Mouse (Mus musculus): Measurements from ENCODE around the gene Rnf225. TPM values are rescaled to one million over a fixed set of nuclear protein-coding genes. Genes with fewer than 3 reads are reported as not detected.
"Not testable (repeated sequence)": the region's sequence is repeated elsewhere in the genome, so short reads cannot be mapped to it uniquely, and the experiment has no call there.

Gene Rnf225
- 0.63 and 0.70 TPM in 2 replicates for polyA plus RNA-seq (2015; fragmentation: Nextera tagmentation; extraction: Ambion mirVana)

DNA sequence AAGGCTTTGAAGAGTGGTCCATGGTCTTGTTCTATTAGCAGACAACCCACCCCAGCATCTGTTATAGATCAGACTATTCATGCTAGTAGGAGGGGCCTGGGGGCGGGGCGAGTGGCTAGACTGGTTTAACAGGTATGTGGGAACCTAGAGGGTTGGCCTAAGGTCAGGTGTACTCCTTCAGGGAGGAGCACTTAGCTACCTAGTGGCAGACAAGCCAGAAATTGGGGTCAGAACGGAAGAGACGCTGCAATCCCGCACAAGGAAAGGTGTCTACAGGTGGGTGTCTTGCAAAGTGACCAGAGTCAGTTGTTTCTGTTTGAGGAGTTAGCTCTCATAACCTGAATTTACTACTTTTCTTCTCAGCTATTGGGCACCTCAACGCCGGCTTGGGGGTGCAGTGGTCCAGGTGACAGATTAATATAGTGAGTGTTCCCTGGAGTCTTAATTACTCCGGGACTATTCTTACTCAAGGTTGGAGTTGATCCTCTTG is at the start of gene Rnf225:
Gene Rnf225, plus strand, starts transcription at position 226 of the 490 bp plus-strand sequence.
- Histone ChIP-seq H3K36me3 (peaks cover 45% of the 10 kb centered on the region), H3K9me3 (no peaks in the 10 kb centered on the region), H3K27me3 (replicated peaks) (peaks cover 16% of the 10 kb centered on the region; the same call in 1 of the 2 replicates), H3K4me2 (peak within 1 kb of the TSS; percentile 90), H3K9ac (peak within 1 kb of the TSS; percentile 82), H3K4me3 (peak within 1 kb of the TSS; percentile 55), H3K27ac (replicated peaks) (0 out of 2 replicates have a peak within 1 kb of the TSS, but pooled peaks have one; percentile 20), H3K4me1 (peaks cover 35% of the 10 kb centered on the region)
- ATAC-seq (ENCODE audit: extremely low read depth, insufficient number of reproducible peaks, low FRiP score, low TSS enrichment): no peak
- WGBS: 29% methylated on average over 8 of the region's 8 CpGs

GRCm38 (mm10) chr7:12880036-12880435 is 47.2 kb upstream of the Rnf225 start:
- H3K27me3 ChIP-seq (replicated peaks): no peaks in the 10 kb centered on the region
- no peak overlapping the region for H3K4me2 ChIP-seq
- H3K9me3 ChIP-seq: no peaks in the 10 kb centered on the region
- no peak overlapping the region for H3K4me3 ChIP-seq
- ATAC-seq (ENCODE audit: extremely low read depth, insufficient number of reproducible peaks, low FRiP score, low TSS enrichment): no peak
- peaks cover 8% of the 10 kb centered on the region for H3K4me1 ChIP-seq
- H3K9ac ChIP-seq: no peak overlapping the region
- peaks cover 17% of the 10 kb centered on the region for H3K36me3 ChIP-seq
- H3K27ac ChIP-seq (replicated peaks): no peak overlapping the region

DNA sequence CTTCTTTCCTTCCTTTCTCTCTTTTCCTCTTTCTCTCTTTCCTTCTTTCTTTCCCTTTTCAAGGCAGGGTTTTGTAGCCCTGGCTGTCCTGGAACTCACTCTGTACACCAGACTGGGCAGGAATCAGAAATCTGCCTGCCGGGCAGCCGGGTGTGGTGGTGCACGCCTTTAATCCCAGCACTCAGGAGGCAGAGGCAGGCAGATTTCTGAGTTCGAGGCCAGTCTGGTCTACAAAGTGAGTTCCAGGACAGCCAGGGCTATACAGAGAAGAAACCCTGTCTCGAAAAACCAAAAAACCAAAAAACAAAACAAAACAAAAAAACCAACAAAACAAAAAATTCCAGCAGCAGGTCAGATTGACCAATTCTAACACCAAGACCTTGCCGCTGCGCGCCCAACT is 46.7 kb upstream of the Rnf225 start:
- not testable (repeated sequence) for H3K27ac ChIP-seq (replicated peaks); H3K27me3 ChIP-seq (replicated peaks); H3K9me3 ChIP-seq; ATAC-seq (ENCODE audit: extremely low read depth, insufficient number of reproducible peaks, low FRiP score, low TSS enrichment); H3K4me1 ChIP-seq
- Histone ChIP-seq H3K36me3 (peaks cover 21% of the 10 kb centered on the region), H3K4me2 (peak overlapping the region; percentile 88), H3K4me3 (peak overlapping the region; percentile 69), H3K9ac (peak overlapping the region; percentile 72)
- WGBS: 39% methylated on average over 8 of the region's 8 CpGs

DNA sequence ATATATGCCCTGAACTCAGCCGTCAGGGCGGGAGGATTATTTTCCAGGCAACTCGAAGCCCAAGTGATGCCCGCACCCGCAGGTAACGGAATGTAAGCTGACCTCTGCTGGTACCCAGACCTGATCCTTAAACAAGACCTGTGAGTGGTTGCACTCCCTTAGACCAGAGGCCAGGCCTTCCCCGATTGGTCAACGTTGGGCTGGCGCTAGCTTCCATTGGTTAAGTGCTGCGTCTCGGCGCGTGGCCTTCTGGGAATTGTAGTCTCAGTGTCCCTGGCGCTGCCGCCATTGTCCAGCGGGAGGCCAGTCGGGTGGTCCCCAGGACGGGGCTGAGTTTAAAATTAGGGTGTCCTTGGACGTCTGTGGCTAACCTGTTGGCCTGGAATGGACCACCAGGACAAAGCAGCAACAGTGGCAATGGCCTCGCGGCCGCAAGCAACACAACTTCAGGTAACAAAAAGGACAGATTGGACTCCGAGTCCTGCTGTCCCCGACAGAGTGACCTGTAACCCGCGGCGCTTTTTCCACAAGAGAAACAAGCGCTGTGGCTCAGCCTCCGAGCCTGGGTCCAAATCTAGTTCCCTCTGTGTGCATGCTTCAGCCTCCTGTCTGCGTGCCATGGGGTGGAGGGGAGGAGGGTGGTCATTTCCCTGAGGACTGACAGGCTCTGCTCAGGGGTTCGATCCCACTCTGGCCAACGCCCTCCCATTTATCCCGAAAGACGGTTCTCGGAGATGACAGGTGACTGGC is 46.1 kb upstream of the Rnf225 start, which contains the start of gene Zfp128:
Gene Zfp128, plus strand, starts transcription at position 267 of the 750 bp plus-strand sequence.
- Histone ChIP-seq H3K4me2 (peak within 1 kb of the TSS; percentile 88), H3K4me3 (peak within 1 kb of the TSS; percentile 69), H3K9me3 (no peaks in the 10 kb centered on the region), H3K4me1 (peaks cover 8% of the 10 kb centered on the region), H3K9ac (peak within 1 kb of the TSS; percentile 88), H3K27me3 (replicated peaks) (no peaks in the 10 kb centered on the region), H3K36me3 (peaks cover 27% of the 10 kb centered on the region), H3K27ac (replicated peaks) (0 out of 2 replicates have a peak within 1 kb of the TSS, but pooled peaks have one; percentile 20)
- ATAC-seq (ENCODE audit: extremely low read depth, insufficient number of reproducible peaks, low FRiP score, low TSS enrichment): peak; percentile 98
- WGBS: 1% methylated on average over 35 of the region's 35 CpGs

DNA sequence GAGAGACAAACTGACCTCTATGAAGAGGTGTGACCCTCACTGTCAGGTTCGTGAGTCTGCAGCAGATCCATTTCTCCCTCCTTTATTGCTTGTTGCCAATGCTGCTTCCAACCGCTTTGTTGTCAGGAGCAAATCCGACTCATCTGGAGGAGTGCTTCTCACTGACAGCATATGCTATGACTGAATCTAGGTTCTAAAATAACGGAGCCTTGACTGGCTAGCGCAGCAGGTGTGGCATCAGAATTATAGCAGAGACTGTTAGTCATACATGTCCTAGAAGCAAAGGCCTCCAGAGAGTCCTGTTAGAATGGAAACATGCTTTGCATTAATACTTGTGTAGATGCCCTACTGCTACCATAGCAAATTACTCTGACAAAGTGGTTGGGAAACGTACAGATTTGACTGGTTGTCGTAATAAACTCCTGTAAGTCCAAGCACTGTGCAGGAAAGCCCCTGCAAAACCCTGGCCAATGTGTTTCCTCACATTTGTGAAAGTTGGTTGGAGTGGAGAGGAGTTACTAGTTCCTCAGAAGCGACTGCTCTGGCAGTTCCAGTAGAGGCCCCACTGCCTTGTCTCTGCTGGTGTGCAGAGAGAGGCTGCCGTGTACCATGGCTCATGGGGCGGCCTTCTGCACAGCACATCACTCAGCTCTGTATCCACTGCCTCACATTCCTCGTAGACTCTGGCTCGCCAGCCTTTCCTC is 40.5 kb upstream of the Rnf225 start:
- WGBS: 85% methylated on average over 12 of the region's 12 CpGs
- ATAC-seq (ENCODE audit: extremely low read depth, insufficient number of reproducible peaks, low FRiP score, low TSS enrichment): no peak
- peaks cover 5% of the 10 kb centered on the region for H3K4me1 ChIP-seq
- H3K27me3 ChIP-seq (replicated peaks): no peaks in the 10 kb centered on the region
- H3K36me3 ChIP-seq: peaks cover 84% of the 10 kb centered on the region
- H3K27ac ChIP-seq (replicated peaks): no peak overlapping the region
- no peak overlapping the region for H3K4me2 ChIP-seq
- H3K9ac ChIP-seq: no peak overlapping the region
- no peak overlapping the region for H3K4me3 ChIP-seq
- no peaks in the 10 kb centered on the region for H3K9me3 ChIP-seq

DNA sequence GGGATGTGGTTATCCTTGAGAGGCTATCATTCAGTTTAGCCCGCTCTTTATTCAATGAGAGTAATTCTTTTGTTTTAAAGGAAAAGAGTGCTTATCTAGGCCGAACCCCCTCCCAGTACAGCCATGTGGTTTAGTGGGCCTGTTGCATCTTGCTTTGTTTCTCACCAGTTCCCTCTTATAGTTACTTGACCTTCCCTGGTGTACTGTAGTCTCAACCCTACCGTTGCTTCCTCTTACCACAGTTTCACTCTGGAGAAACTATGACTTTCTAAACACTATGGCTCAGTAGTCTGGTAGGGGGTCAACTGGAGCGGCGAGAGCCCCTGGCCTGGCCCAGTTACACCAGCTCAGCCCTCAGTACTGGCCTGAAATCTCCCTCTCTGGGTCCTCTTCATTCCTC is 39.6 kb upstream of the Rnf225 start:
- Histone ChIP-seq H3K4me2 (no peak overlapping the region), H3K4me1 (no peaks in the 10 kb centered on the region), H3K9me3 (no peaks in the 10 kb centered on the region), H3K27ac (replicated peaks) (no peak overlapping the region), H3K36me3 (peaks cover 91% of the 10 kb centered on the region), H3K4me3 (no peak overlapping the region), H3K27me3 (replicated peaks) (no peaks in the 10 kb centered on the region), H3K9ac (no peak overlapping the region)
- no peak for ATAC-seq (ENCODE audit: extremely low read depth, insufficient number of reproducible peaks, low FRiP score, low TSS enrichment)
- WGBS: 92% methylated on average over 5 of the region's 5 CpGs

- Histone ChIP-seq H3K9me3 (no peaks in the 10 kb centered on the region), H3K4me2 (no peak overlapping the region), H3K36me3 (peaks cover 65% of the 10 kb centered on the region), H3K4me1 (no peaks in the 10 kb centered on the region), H3K4me3 (no peak overlapping the region), H3K9ac (no peak overlapping the region), H3K27me3 (replicated peaks) (no peaks in the 10 kb centered on the region), H3K27ac (replicated peaks) (no peak overlapping the region)
- no peak for ATAC-seq (ENCODE audit: extremely low read depth, insufficient number of reproducible peaks, low FRiP score, low TSS enrichment)
- 86% methylated on average over 14 of the region's 14 CpGs for WGBS
These were observed 36.3 kb upstream of the Rnf225 start for GRCm38 (mm10) chr7:12890928-12891327.

DNA sequence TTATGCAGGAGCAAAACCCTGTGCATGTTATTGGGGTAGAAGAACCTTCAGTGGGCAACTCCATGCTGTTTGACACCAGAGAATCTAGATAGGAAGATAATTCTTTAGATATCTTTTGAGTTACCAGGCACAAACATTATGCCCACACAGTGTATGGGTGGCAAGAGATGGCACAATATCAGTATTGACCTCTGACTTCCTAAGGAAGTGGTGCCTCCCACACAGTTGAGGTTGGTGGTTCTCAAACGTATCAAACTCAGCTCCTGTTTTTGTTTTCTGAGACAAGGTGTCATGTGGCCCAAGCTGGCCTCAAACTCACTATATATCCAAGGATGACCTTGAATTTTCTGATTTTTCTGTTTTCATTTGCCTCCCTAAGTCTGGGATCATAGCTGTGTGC is 35.9 kb upstream of the Rnf225 start:
- no peaks in the 10 kb centered on the region for H3K27me3 ChIP-seq (replicated peaks)
- ATAC-seq (ENCODE audit: extremely low read depth, insufficient number of reproducible peaks, low FRiP score, low TSS enrichment): no peak
- no peaks in the 10 kb centered on the region for H3K9me3 ChIP-seq
- no peak overlapping the region for H3K27ac ChIP-seq (replicated peaks)
- H3K4me3 ChIP-seq: no peak overlapping the region
- H3K9ac ChIP-seq: no peak overlapping the region
- peaks cover 61% of the 10 kb centered on the region for H3K36me3 ChIP-seq
- H3K4me1 ChIP-seq: no peaks in the 10 kb centered on the region
- 69% methylated on average over 1 of the region's 1 CpGs for WGBS
- no peak overlapping the region for H3K4me2 ChIP-seq

DNA sequence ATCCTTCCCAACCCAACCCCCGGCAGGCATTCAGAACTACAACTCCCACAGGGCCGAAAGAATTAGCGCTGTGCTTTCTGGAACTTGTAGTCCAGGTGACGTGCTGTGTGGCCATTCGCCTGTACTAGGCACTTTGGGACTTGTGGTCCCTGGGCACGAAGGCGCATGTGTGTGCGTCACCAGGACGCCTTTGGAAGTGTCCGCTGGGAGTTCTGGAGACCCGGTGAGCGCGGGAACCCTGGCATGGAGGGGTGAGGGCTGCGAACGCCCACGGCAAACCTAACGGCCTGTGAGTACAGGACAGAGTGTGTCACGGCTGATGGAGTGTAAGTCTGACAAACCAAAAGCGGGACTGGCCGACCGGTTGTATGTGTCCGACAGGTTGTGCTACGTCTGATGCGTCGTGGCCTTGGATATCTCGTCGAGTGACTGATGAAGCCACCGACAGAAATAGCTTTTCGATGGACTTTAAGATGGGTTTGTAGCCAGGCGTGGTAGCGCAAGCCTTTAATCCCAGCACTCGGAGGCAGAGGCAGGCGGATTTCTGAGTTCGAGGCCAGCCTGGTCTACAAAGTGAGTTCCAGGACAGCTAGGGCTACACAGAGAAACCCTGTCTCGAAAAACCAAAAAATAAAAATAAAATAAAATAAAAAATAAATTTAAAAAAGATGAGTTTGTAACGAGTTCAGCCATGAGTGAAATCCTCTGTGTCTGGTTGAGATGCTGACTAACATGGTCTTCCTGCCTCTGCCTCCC is 29.4 kb upstream of the Rnf225 start, which contains the start of gene Zscan22:
Gene Zscan22, plus strand, starts transcription at position 161 of the 756 bp plus-strand sequence.
- H3K9me3 ChIP-seq: no peaks in the 10 kb centered on the region
- peak within 1 kb of the TSS; percentile 78 for H3K4me3 ChIP-seq
- peak within 1 kb of the TSS; percentile 68 for H3K4me2 ChIP-seq
- ATAC-seq (ENCODE audit: extremely low read depth, insufficient number of reproducible peaks, low FRiP score, low TSS enrichment): peak; percentile 95
- peak within 1 kb of the TSS; percentile 88 for H3K9ac ChIP-seq
- 4% methylated on average over 36 of the region's 36 CpGs for WGBS
- H3K36me3 ChIP-seq: peaks cover 12% of the 10 kb centered on the region
- peak within 1 kb of the TSS; percentile 63; the same call in 1 of the 2 replicates for H3K27ac ChIP-seq (replicated peaks)
- peaks cover 8% of the 10 kb centered on the region for H3K4me1 ChIP-seq
- no peaks in the 10 kb centered on the region for H3K27me3 ChIP-seq (replicated peaks)

DNA sequence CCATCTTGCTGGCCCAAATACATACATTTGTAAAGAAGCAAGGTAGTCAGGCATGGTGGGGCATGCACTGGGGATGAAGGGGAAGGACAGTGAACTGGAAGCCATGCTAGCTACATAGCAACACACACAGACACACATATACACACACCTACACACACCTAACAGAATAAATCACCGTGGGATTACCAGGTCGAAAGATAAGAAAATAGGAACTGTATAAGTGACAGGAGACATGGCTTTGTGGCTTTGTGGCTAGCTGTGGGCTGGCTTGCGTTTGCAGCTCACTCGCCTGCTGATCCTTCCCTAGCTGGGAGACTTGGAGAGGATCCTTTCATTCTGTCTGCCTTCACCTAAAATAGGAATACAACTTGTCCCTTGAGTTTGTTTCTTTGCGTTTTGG is 25.7 kb upstream of the Rnf225 start:
- no peak for ATAC-seq (ENCODE audit: extremely low read depth, insufficient number of reproducible peaks, low FRiP score, low TSS enrichment)

GRCm38 (mm10) chr7:12903623-12904022 is 23.6 kb upstream of the Rnf225 start:
- peak overlapping the region; percentile 44 for H3K4me2 ChIP-seq
- 59% methylated on average over 10 of the region's 10 CpGs for WGBS
- ATAC-seq (ENCODE audit: extremely low read depth, insufficient number of reproducible peaks, low FRiP score, low TSS enrichment): no peak
- H3K4me3 ChIP-seq: peak overlapping the region; percentile 29
- H3K4me1 ChIP-seq: peaks cover 12% of the 10 kb centered on the region
- peak overlapping the region; percentile 35; the same call in 1 of the 2 replicates for H3K9ac ChIP-seq
- H3K27me3 ChIP-seq (replicated peaks): no peaks in the 10 kb centered on the region
- no peak overlapping the region for H3K27ac ChIP-seq (replicated peaks)
- H3K9me3 ChIP-seq: no peaks in the 10 kb centered on the region
- peaks cover 70% of the 10 kb centered on the region for H3K36me3 ChIP-seq

More for the DNA sequence above, 25.7 kb upstream of the Rnf225 start:
- Histone ChIP-seq H3K27me3 (replicated peaks) (no peaks in the 10 kb centered on the region), H3K27ac (replicated peaks) (no peak overlapping the region), H3K9ac (no peak overlapping the region), H3K36me3 (peaks cover 49% of the 10 kb centered on the region), H3K4me3 (no peak overlapping the region), H3K9me3 (no peaks in the 10 kb centered on the region), H3K4me1 (peaks cover 17% of the 10 kb centered on the region), H3K4me2 (no peak overlapping the region)
- 82% methylated on average over 5 of the region's 5 CpGs for WGBS
